Mouse (Mus musculus) brain, embryonic 14.5 days (tissue): ENCODE results near the gene Prkd2.

ENCODE experiments used
- CTCF ChIP-seq: fragments of 200-500 bp; IDR thresholded peaks from 2 replicates; pipeline ENCODE4 v1.5.1; 2012; ENCODE audit warnings: inconsistent platforms, mild to moderate bottlenecking, moderate library complexity, borderline replicate concordance; ENCODE audit not compliant: insufficient read depth, insufficient read length; ENCODE audit errors: extremely low read depth
- POLR2A ChIP-seq: fragments of 200-500 bp; IDR thresholded peaks from 2 replicates; pipeline ENCODE4 v1.6.1; 2012; ENCODE audit warnings: mild to moderate bottlenecking, inconsistent platforms, borderline replicate concordance; ENCODE audit not compliant: poor library complexity, insufficient read depth, insufficient read length, severe bottlenecking; ENCODE audit errors: extremely low read depth

GRCm38 (mm10) chr7:16867488-16867887 is 24.8 kb downstream of the Prkd2 start:
- no peak for TF ChIP-seq CTCF
- TF ChIP-seq POLR2A, result no peak
